Mouse (Mus musculus) cerebellum, adult 2 months (tissue): ENCODE measurements around the gene Rassf3.

Experiments
- CTCF ChIP-seq: fragments of 200-500 bp; IDR thresholded peaks from 2 replicates; pipeline ENCODE4 v1.5.1; 2011; ENCODE audit warnings: low read depth, mild to moderate bottlenecking, control low read depth, low read length, moderate library complexity, borderline replicate concordance; ENCODE audit not compliant: insufficient read depth
- POLR2A ChIP-seq: fragments of 200-500 bp; IDR thresholded peaks from 2 replicates; pipeline ENCODE4 v1.6.1; 2011; ENCODE audit warnings: low read length, control low read depth, borderline replicate concordance; ENCODE audit not compliant: insufficient read depth

GRCm38 (mm10) chr10:121474288-121474687 lies 1.9 kb downstream of the Rassf3 start:
- TF ChIP-seq CTCF (no peak), POLR2A (no peak)
